Mouse (Mus musculus) neural tube, embryonic 11.5 days (tissue): ENCODE results near the gene Pou1f1. TPM values are rescaled to one million over a fixed set of nuclear protein-coding genes. Genes with fewer than 3 reads are reported as not detected.

ENCODE experiments used
- ATAC-seq: fragments of 200-750 bp; cut with Nextera tagmentation; 2 replicates; pipeline ENCODE4 v1.8.0; 2017; ENCODE audit warnings: moderate number of reproducible peaks, mild to moderate bottlenecking, moderate TSS enrichment, moderate library complexity; ENCODE audit not compliant: insufficient read depth, low FRiP score, low TSS enrichment
- DNase-seq: peaks from one replicate; pipeline ENCODE4 v3.0.0-alpha.2; 2015; ENCODE audit warnings: low spot score
- H3K27ac ChIP-seq: fragments of 300-500 bp; sonication (generic); 2 replicates; pipeline ENCODE4 v1.5.1; 2014; ENCODE audit warnings: low read depth, mild to moderate bottlenecking, low read length
- H3K27me3 ChIP-seq: fragments of 300-500 bp; sonication (generic); 2 replicates; pipeline ENCODE4 v1.6.1; 2014; ENCODE audit warnings: mild to moderate bottlenecking, low read length, mixed read lengths; ENCODE audit not compliant: control insufficient read depth, insufficient read depth
- H3K36me3 ChIP-seq: fragments of 300-500 bp; sonication (generic); 2 replicates; pipeline ENCODE4 v1.6.1; 2014; ENCODE audit warnings: mild to moderate bottlenecking, low read length, moderate library complexity, mixed read lengths; ENCODE audit not compliant: control insufficient read depth, insufficient read depth
- H3K4me1 ChIP-seq: fragments of 300-500 bp; sonication (generic); 2 replicates; pipeline ENCODE4 v1.6.1; 2014; ENCODE audit warnings: low read length, mixed read lengths; ENCODE audit not compliant: control insufficient read depth, insufficient read depth
- H3K4me2 ChIP-seq: fragments of 300-500 bp; sonication (generic); 2 replicates; pipeline ENCODE4 v1.6.1; 2014; ENCODE audit warnings: low read depth, mild to moderate bottlenecking, moderate library complexity
- H3K4me3 ChIP-seq: fragments of 300-500 bp; sonication (generic); 2 replicates; pipeline ENCODE4 v1.5.1; 2014; ENCODE audit warnings: low read depth, low read length
- H3K9ac ChIP-seq: fragments of 300-500 bp; sonication (generic); 2 replicates; pipeline ENCODE4 v1.6.1; 2014; ENCODE audit warnings: mild to moderate bottlenecking, low read length
- H3K9me3 ChIP-seq: fragments of 300-500 bp; sonication (generic); 2 replicates; pipeline ENCODE4 v1.6.1; 2016; ENCODE audit warnings: low read length; ENCODE audit not compliant: control insufficient read depth
- WGBS: fragments of 180-500 bp; shearing (Covaris S2); extraction: QIAGEN DNeasy Blood & Tissue Kit; methylation state at CpG from one replicate; pipeline ENCODE4 v1.1.7; 2014; 5-methylcytosine and 5-hydroxymethylcytosine counted together
- polyA plus RNA-seq: library from polyadenylated mRNA; unstranded; fragments of >200 nt; fragmentation: Nextera tagmentation; extraction: Ambion mirVana; gene quantifications from 2 replicates; pipeline ENCODE4 v1.2.1, GENCODE M21; 2014

Gene Pou1f1
- polyA plus RNA-seq, 1 experiment from 2014 or later, result not detected

- 23% methylated on average over 8 of the region's 8 CpGs for WGBS
- Histone ChIP-seq H3K4me3 (peak overlapping the region; percentile 92), H3K9me3 (no peaks in the 10 kb centered on the region), H3K4me2 (peak overlapping the region; percentile 91), H3K4me1 (0 out of 2 replicates have a peak, but pooled peaks cover 2% of the 10 kb centered on the region), H3K36me3 (no peaks in the 10 kb centered on the region), H3K27ac (no peak overlapping the region), H3K9ac (no peak overlapping the region), H3K27me3 (no peaks in the 10 kb centered on the region)
- ATAC-seq (no peak), DNase-seq (peak; percentile 25)
Observed at GRCm38 (mm10) chr16:65560996-65561962, 41.0 kb downstream of the Pou1f1 start.

- no peaks in the 10 kb centered on the region for H3K9me3 ChIP-seq
- under 1% methylated on average over 69 of the region's 69 CpGs for WGBS
- peak within 1 kb of the TSS; percentile 91 for H3K4me2 ChIP-seq
- DNase-seq (peak; percentile 90), ATAC-seq (peak; percentile 90)
- H3K4me1 ChIP-seq, result 0 out of 2 replicates have a peak, but pooled peaks cover 2% of the 10 kb centered on the region
- peak within 1 kb of the TSS; percentile 92 for H3K4me3 ChIP-seq
- H3K9ac ChIP-seq, result peak within 1 kb of the TSS; percentile 78
- H3K36me3 ChIP-seq, result no peaks in the 10 kb centered on the region
- no peak within 1 kb of the TSS for H3K27ac ChIP-seq
- H3K27me3 ChIP-seq, result no peaks in the 10 kb centered on the region
Observed at GRCm38 (mm10) chr16:65561963-65562863, 41.9 kb downstream of the Pou1f1 start, which contains the start of gene Chmp2b. TSS of gene Chmp2b (minus strand) at chr16:65562726.

GRCm38 (mm10) chr16:65562864-65563206 is 42.5 kb downstream of the Pou1f1 start:
- H3K27ac ChIP-seq, result no peak overlapping the region
- no peak for DNase-seq
- 0% methylated on average over 10 of the region's 10 CpGs for WGBS

GRCm38 (mm10) chr16:65564306-65564705 is 44.0 kb downstream of the Pou1f1 start:
- WGBS, result 36% methylated on average over 8 of the region's 8 CpGs
- no peak for DNase-seq
- ATAC-seq, result no peak

More at GRCm38 (mm10) chr16:65562864-65563206, 42.5 kb downstream of the Pou1f1 start:
- H3K4me3 ChIP-seq, result peak overlapping the region; percentile 92
- H3K27me3 ChIP-seq, result no peaks in the 10 kb centered on the region
- H3K9me3 ChIP-seq, result no peaks in the 10 kb centered on the region
- peak; percentile 53; the same call in 1 of the 2 replicates for ATAC-seq
- no peaks in the 10 kb centered on the region for H3K36me3 ChIP-seq
- 0 out of 2 replicates have a peak, but pooled peaks cover 2% of the 10 kb centered on the region for H3K4me1 ChIP-seq
- H3K9ac ChIP-seq, result peak overlapping the region; percentile 78
- peak overlapping the region; percentile 91 for H3K4me2 ChIP-seq

DNA sequence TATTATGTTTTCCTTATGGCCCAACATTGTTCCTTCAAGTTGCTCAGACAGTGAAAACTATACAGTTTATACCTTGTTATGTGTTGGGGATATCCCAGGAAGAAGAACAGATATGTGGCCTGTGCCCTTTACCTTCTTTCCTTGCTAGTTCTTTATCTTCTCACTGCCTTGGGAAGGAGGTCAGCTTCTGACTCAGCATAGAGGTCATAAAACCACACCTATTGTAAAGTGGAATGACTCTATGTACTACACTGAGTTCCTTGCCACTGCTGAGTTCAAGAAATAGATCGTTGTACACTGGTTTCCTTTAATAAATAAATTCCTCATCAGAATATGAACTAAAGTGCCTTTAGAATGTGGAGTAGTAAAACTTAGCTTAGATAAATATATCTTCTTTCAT is 44.6 kb downstream of the Pou1f1 start:
- Histone ChIP-seq H3K4me1 (0 out of 2 replicates have a peak, but pooled peaks cover 2% of the 10 kb centered on the region), H3K27ac (no peak overlapping the region), H3K4me3 (no peak overlapping the region), H3K9ac (no peak overlapping the region), H3K4me2 (no peak overlapping the region), H3K9me3 (no peaks in the 10 kb centered on the region), H3K36me3 (no peaks in the 10 kb centered on the region), H3K27me3 (no peaks in the 10 kb centered on the region)
- WGBS, result 77% methylated on average over 1 of the region's 1 CpGs
- DNase-seq, result no peak
- ATAC-seq, result no peak

More at GRCm38 (mm10) chr16:65564306-65564705, 44.0 kb downstream of the Pou1f1 start:
- no peak overlapping the region for H3K27ac ChIP-seq
- no peak overlapping the region for H3K9ac ChIP-seq
- H3K4me1 ChIP-seq, result 0 out of 2 replicates have a peak, but pooled peaks cover 2% of the 10 kb centered on the region
- H3K9me3 ChIP-seq, result no peaks in the 10 kb centered on the region
- H3K4me3 ChIP-seq, result no peak overlapping the region
- no peak overlapping the region for H3K4me2 ChIP-seq
- no peaks in the 10 kb centered on the region for H3K27me3 ChIP-seq
- H3K36me3 ChIP-seq, result no peaks in the 10 kb centered on the region

- H3K4me3 ChIP-seq, result no peak overlapping the region
- ATAC-seq, result no peak
- H3K27ac ChIP-seq, result no peak overlapping the region
- no peaks in the 10 kb centered on the region for H3K4me1 ChIP-seq
- H3K9ac ChIP-seq, result no peak overlapping the region
- no peak overlapping the region for H3K4me2 ChIP-seq
- H3K9me3 ChIP-seq, result no peaks in the 10 kb centered on the region
- 78% methylated on average over 4 of the region's 4 CpGs for WGBS
- no peaks in the 10 kb centered on the region for H3K27me3 ChIP-seq
- H3K36me3 ChIP-seq, result no peaks in the 10 kb centered on the region
- DNase-seq, result no peak
Observed at GRCm38 (mm10) chr16:65568853-65569252, 48.5 kb downstream of the Pou1f1 start.

DNA sequence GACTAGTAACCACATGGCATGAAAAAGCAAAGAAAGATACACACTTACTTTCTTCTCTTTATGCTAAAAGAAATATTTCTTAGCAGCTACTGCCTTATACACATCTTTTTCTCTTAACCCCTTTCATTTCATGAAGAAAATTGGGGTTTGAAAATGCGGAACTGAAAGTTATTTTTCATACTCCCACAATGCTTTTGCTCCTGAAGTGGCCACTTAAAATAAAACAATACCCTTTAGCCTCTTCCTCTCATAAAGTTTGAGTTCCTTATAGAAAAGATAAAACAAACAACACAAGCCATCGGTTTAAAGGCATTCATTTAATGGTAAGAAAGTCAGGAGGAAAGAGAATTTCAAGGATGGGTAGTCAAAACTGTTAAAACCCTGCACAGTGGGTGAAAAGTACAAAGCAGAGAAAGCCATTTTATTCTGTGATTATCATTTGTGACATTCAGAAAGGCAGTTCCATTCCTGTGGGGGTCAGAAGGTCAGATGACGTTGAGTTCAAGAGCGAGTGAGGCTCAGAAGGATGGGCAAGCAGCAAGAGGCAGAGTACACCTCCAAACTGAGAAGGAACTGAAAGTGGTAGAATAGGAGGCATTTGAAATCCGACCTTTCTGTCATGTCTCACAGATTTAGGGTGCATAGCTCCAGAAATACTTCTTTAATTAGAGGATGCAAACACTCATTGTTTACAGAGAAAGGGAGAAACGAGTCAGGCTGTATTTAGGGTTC is 57.2 kb downstream of the Pou1f1 start:
- no peak overlapping the region for H3K9ac ChIP-seq
- no peaks in the 10 kb centered on the region for H3K4me1 ChIP-seq
- ATAC-seq (no peak), DNase-seq (no peak)
- no peak overlapping the region for H3K4me2 ChIP-seq
- no peak overlapping the region for H3K27ac ChIP-seq
- WGBS, result 48% methylated on average over 6 of the region's 6 CpGs
- no peak overlapping the region for H3K4me3 ChIP-seq
- H3K36me3 ChIP-seq, result no peaks in the 10 kb centered on the region
- no peaks in the 10 kb centered on the region for H3K9me3 ChIP-seq
- H3K27me3 ChIP-seq, result no peaks in the 10 kb centered on the region
